Mouse (Mus musculus): Measurements from ENCODE around the gene Tcf7l2. TPM values are rescaled to one million over a fixed set of nuclear protein-coding genes. Genes with fewer than 3 reads are reported as not detected.

The Tcf7l2 gene
- polyA plus RNA-seq, 1 experiment: 18.2 TPM

- WGBS: 53% methylated on average over 16 of the region's 16 CpGs
These were observed 199.9 kb downstream of the Tcf7l2 start for GRCm38 (mm10) chr19:55941253-55942125.

GRCm38 (mm10) chr19:55951397-55951796 is 209.8 kb downstream of the Tcf7l2 start:
- no peak overlapping the region for H3K27ac ChIP-seq (ENCODE audit: insufficient read depth, low read depth, low read length)
- no peaks in the 10 kb centered on the region for H3K27me3 ChIP-seq (replicated peaks; ENCODE audit: control insufficient read depth, insufficient read depth, low read length)
- 80% methylated on average over 5 of the region's 5 CpGs for WGBS
- H3K4me3 ChIP-seq (ENCODE audit: insufficient read depth, low read depth, low read length): no peak overlapping the region
- no peak for DNase-seq
- no peaks in the 10 kb centered on the region for H3K4me1 ChIP-seq (ENCODE audit: control insufficient read depth, insufficient read depth, low read length)
- no peaks in the 10 kb centered on the region for H3K36me3 ChIP-seq (ENCODE audit: control insufficient read depth, insufficient read depth, low read length)
- TF ChIP-seq POLR2A (IDR thresholded peaks at IDR 0.05; ENCODE audit: low read depth, low read length) (no peak), CTCF (conservative IDR thresholded peaks at IDR 0.05; ENCODE audit: insufficient read depth, insufficient read length, low read depth, low read length) (no peak)

More at GRCm38 (mm10) chr19:55941253-55942125, 199.9 kb downstream of the Tcf7l2 start:
- H3K36me3 ChIP-seq (ENCODE audit: control insufficient read depth, insufficient read depth, low read length): no peaks in the 10 kb centered on the region
- no peaks in the 10 kb centered on the region for H3K4me1 ChIP-seq (ENCODE audit: control insufficient read depth, insufficient read depth, low read length)
- no peak overlapping the region for H3K4me3 ChIP-seq (ENCODE audit: insufficient read depth, low read depth, low read length)
- no peak overlapping the region for H3K27ac ChIP-seq (ENCODE audit: insufficient read depth, low read depth, low read length)
- TF ChIP-seq POLR2A (IDR thresholded peaks at IDR 0.05; ENCODE audit: low read depth, low read length) (no peak), CTCF (conservative IDR thresholded peaks at IDR 0.05; ENCODE audit: insufficient read depth, insufficient read length, low read depth, low read length) (no peak)
- DNase-seq: no peak
- no peaks in the 10 kb centered on the region for H3K27me3 ChIP-seq (replicated peaks; ENCODE audit: control insufficient read depth, insufficient read depth, low read length)

GRCm38 (mm10) chr19:55953207-55953606 is 211.6 kb downstream of the Tcf7l2 start:
- DNase-seq: no peak
- WGBS: 71% methylated on average over 3 of the region's 3 CpGs
- TF ChIP-seq CTCF (conservative IDR thresholded peaks at IDR 0.05; ENCODE audit: insufficient read depth, insufficient read length, low read depth, low read length) (no peak), POLR2A (IDR thresholded peaks at IDR 0.05; ENCODE audit: low read depth, low read length) (no peak)

GRCm38 (mm10) chr19:55955126-55955525 is 213.5 kb downstream of the Tcf7l2 start:
- TF ChIP-seq POLR2A (IDR thresholded peaks at IDR 0.05; ENCODE audit: low read depth, low read length): no peak
- TF ChIP-seq CTCF (conservative IDR thresholded peaks at IDR 0.05; ENCODE audit: insufficient read depth, insufficient read length, low read depth, low read length): no peak
- no peaks in the 10 kb centered on the region for H3K27me3 ChIP-seq (replicated peaks; ENCODE audit: control insufficient read depth, insufficient read depth, low read length)
- H3K36me3 ChIP-seq (ENCODE audit: control insufficient read depth, insufficient read depth, low read length): no peaks in the 10 kb centered on the region
- no peak overlapping the region for H3K4me3 ChIP-seq (ENCODE audit: insufficient read depth, low read depth, low read length)
- H3K4me1 ChIP-seq (ENCODE audit: control insufficient read depth, insufficient read depth, low read length): no peaks in the 10 kb centered on the region
- DNase-seq: no peak
- WGBS: 78% methylated on average over 3 of the region's 3 CpGs
- H3K27ac ChIP-seq (ENCODE audit: insufficient read depth, low read depth, low read length): no peak overlapping the region

More at GRCm38 (mm10) chr19:55953207-55953606, 211.6 kb downstream of the Tcf7l2 start:
- Histone ChIP-seq H3K36me3 (ENCODE audit: control insufficient read depth, insufficient read depth, low read length) (no peaks in the 10 kb centered on the region), H3K27ac (ENCODE audit: insufficient read depth, low read depth, low read length) (no peak overlapping the region), H3K4me1 (ENCODE audit: control insufficient read depth, insufficient read depth, low read length) (no peaks in the 10 kb centered on the region), H3K27me3 (replicated peaks; ENCODE audit: control insufficient read depth, insufficient read depth, low read length) (no peaks in the 10 kb centered on the region), H3K4me3 (ENCODE audit: insufficient read depth, low read depth, low read length) (no peak overlapping the region)

- Histone ChIP-seq H3K4me1 (ENCODE audit: control insufficient read depth, insufficient read depth, low read length) (no peaks in the 10 kb centered on the region), H3K4me3 (ENCODE audit: insufficient read depth, low read depth, low read length) (no peak overlapping the region), H3K27me3 (replicated peaks; ENCODE audit: control insufficient read depth, insufficient read depth, low read length) (no peaks in the 10 kb centered on the region), H3K27ac (ENCODE audit: insufficient read depth, low read depth, low read length) (no peak overlapping the region), H3K36me3 (ENCODE audit: control insufficient read depth, insufficient read depth, low read length) (no peaks in the 10 kb centered on the region)
- WGBS: 64% methylated on average over 6 of the region's 6 CpGs
- DNase-seq: no peak
- no peak for TF ChIP-seq CTCF (conservative IDR thresholded peaks at IDR 0.05; ENCODE audit: insufficient read depth, insufficient read length, low read depth, low read length)
- TF ChIP-seq POLR2A (IDR thresholded peaks at IDR 0.05; ENCODE audit: low read depth, low read length): no peak
These were observed 215.1 kb downstream of the Tcf7l2 start for GRCm38 (mm10) chr19:55956745-55957144.

GRCm38 (mm10) chr19:55964421-55964820 is 222.8 kb downstream of the Tcf7l2 start:
- Histone ChIP-seq H3K36me3 (ENCODE audit: control insufficient read depth, insufficient read depth, low read length) (no peaks in the 10 kb centered on the region), H3K27me3 (replicated peaks; ENCODE audit: control insufficient read depth, insufficient read depth, low read length) (no peaks in the 10 kb centered on the region), H3K27ac (ENCODE audit: insufficient read depth, low read depth, low read length) (no peak overlapping the region), H3K4me3 (ENCODE audit: insufficient read depth, low read depth, low read length) (no peak overlapping the region), H3K4me1 (ENCODE audit: control insufficient read depth, insufficient read depth, low read length) (no peaks in the 10 kb centered on the region)
- DNase-seq: no peak
- TF ChIP-seq CTCF (conservative IDR thresholded peaks at IDR 0.05; ENCODE audit: insufficient read depth, insufficient read length, low read depth, low read length) (no peak), POLR2A (IDR thresholded peaks at IDR 0.05; ENCODE audit: low read depth, low read length) (no peak)
- 98% methylated on average over 3 of the region's 3 CpGs for WGBS

- Histone ChIP-seq H3K36me3 (ENCODE audit: control insufficient read depth, insufficient read depth, low read length) (no peaks in the 10 kb centered on the region), H3K4me3 (ENCODE audit: insufficient read depth, low read depth, low read length) (no peak overlapping the region), H3K27me3 (replicated peaks; ENCODE audit: control insufficient read depth, insufficient read depth, low read length) (no peaks in the 10 kb centered on the region), H3K27ac (ENCODE audit: insufficient read depth, low read depth, low read length) (no peak overlapping the region), H3K4me1 (ENCODE audit: control insufficient read depth, insufficient read depth, low read length) (no peaks in the 10 kb centered on the region)
- WGBS: 44% methylated on average over 7 of the region's 7 CpGs
- DNase-seq: no peak
- TF ChIP-seq POLR2A (IDR thresholded peaks at IDR 0.05; ENCODE audit: low read depth, low read length) (no peak), CTCF (conservative IDR thresholded peaks at IDR 0.05; ENCODE audit: insufficient read depth, insufficient read length, low read depth, low read length) (no peak)
These were observed 224.4 kb downstream of the Tcf7l2 start for GRCm38 (mm10) chr19:55966066-55966465.

Measured in kidney, adult 2 months (tissue).